Mouse (Mus musculus): ENCODE results near the gene Col5a1.

The Col5a1 gene

GRCm38 (mm10) chr2:27918106-27918505 is 31.9 kb downstream of the Col5a1 start:
- in situ Hi-C loops (cut with MseI, MboI): no loop called here

GRCm38 (mm10) chr2:27919309-27919850 is 33.2 kb downstream of the Col5a1 start:
- in situ Hi-C loops (cut with MseI, MboI): no loop called here

- in situ Hi-C loops (cut with MseI, MboI): no loop called here
Measured at GRCm38 (mm10) chr2:27922053-27922452, 35.8 kb downstream of the Col5a1 start.

- in situ Hi-C loops (cut with MseI, MboI): no loop called here
Measured at GRCm38 (mm10) chr2:27923718-27924117, 37.5 kb downstream of the Col5a1 start.

GRCm38 (mm10) chr2:27924463-27924862 is 38.2 kb downstream of the Col5a1 start:
- in situ Hi-C loops (cut with MseI, MboI): no loop called here

- in situ Hi-C loops (cut with MseI, MboI): loop anchor here in 1 of 2 experiments (5.0 kb wide), 1 partner anchor 46 kb away; no protein-coding TSS in a partner anchor
Measured at GRCm38 (mm10) chr2:27926478-27927165, 40.4 kb downstream of the Col5a1 start.

- in situ Hi-C loops (cut with MseI, MboI): no loop called here
Measured at GRCm38 (mm10) chr2:27930471-27931015, 44.3 kb downstream of the Col5a1 start.

GRCm38 (mm10) chr2:27931130-27931529 is 44.9 kb downstream of the Col5a1 start:
- in situ Hi-C loops (cut with MseI, MboI): no loop called here

GRCm38 (mm10) chr2:27931971-27932370 is 45.7 kb downstream of the Col5a1 start:
- in situ Hi-C loops (cut with MseI, MboI): no loop called here

- in situ Hi-C loops (cut with MseI, MboI): no loop called here
Measured at GRCm38 (mm10) chr2:27934269-27934668, 48.0 kb downstream of the Col5a1 start.

GRCm38 (mm10) chr2:27934831-27935230 is 48.6 kb downstream of the Col5a1 start:
- in situ Hi-C loops (cut with MseI, MboI): no loop called here

GRCm38 (mm10) chr2:27935441-27935840 is 49.2 kb downstream of the Col5a1 start:
- in situ Hi-C loops (cut with MseI, MboI): no loop called here

GRCm38 (mm10) chr2:27936607-27937191 is 50.5 kb downstream of the Col5a1 start:
- in situ Hi-C loops (cut with MseI, MboI): no loop called here

- in situ Hi-C loops (cut with MseI, MboI): no loop called here
Measured at GRCm38 (mm10) chr2:27939433-27939832, 53.2 kb downstream of the Col5a1 start.

- in situ Hi-C loops (cut with MseI, MboI): no loop called here
Measured at GRCm38 (mm10) chr2:27940144-27940543, 53.9 kb downstream of the Col5a1 start.

GRCm38 (mm10) chr2:27947252-27947651 is 61.0 kb downstream of the Col5a1 start:
- in situ Hi-C loops (cut with MseI, MboI): no loop called here

GRCm38 (mm10) chr2:27947917-27948316 is 61.7 kb downstream of the Col5a1 start:
- in situ Hi-C loops (cut with MseI, MboI): no loop called here

- in situ Hi-C loops (cut with MseI, MboI): no loop called here
Measured at GRCm38 (mm10) chr2:27953866-27954265, 67.6 kb downstream of the Col5a1 start.

- in situ Hi-C loops (cut with MseI, MboI): no loop called here
Measured at GRCm38 (mm10) chr2:27954924-27955323, 68.7 kb downstream of the Col5a1 start.

- in situ Hi-C loops (cut with MseI, MboI): no loop called here
Measured at GRCm38 (mm10) chr2:27956751-27957150, 70.5 kb downstream of the Col5a1 start.

- in situ Hi-C loops (cut with MseI, MboI): no loop called here
Measured at GRCm38 (mm10) chr2:27957184-27957583, 71.0 kb downstream of the Col5a1 start.

- in situ Hi-C loops (cut with MseI, MboI): no loop called here
Measured at GRCm38 (mm10) chr2:27959275-27959674, 73.0 kb downstream of the Col5a1 start.

GRCm38 (mm10) chr2:27961190-27961589 is 75.0 kb downstream of the Col5a1 start:
- in situ Hi-C loops (cut with MseI, MboI): loop anchor here in 1 of 2 experiments (10.0 kb wide), 1 partner anchor 186 kb away; no protein-coding TSS in a partner anchor
